Mouse (Mus musculus): ENCODE results near the gene Trib2. TPM values are rescaled to one million over a fixed set of nuclear protein-coding genes. Genes with fewer than 3 reads are reported as not detected.
A peak's percentile ranks its signal among the peaks of the same experiment; 100 is the strongest.

Gene Trib2
- polyA plus RNA-seq, 1 experiment from 2014 or later = 2.8 TPM

DNA sequence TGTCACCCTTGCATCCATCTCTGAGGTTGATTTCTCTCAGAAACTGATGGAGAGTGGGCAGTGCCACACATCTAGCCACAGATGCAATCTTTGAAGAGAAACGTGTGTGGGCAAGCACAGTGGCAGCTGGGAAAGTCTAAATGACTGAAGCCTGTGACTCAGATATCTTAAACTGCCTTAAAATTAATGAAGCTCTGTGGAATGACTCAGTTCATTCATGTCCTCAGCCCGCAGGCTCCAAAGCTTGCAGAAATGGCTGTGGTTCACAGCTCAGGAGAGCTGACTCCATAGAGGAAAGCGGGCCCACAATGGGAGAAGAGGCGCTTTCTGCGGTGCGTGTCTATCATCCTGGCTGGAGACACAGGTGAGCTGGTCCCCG is 15.9 kb upstream of the Trib2 start:
- ATAC-seq (ENCODE audit: low read depth) (no peak), DNase-seq (no peak)
- H3K9ac ChIP-seq = no peak overlapping the region
- H3K4me1 ChIP-seq (replicated peaks) = no peaks in the 10 kb centered on the region
- no peaks in the 10 kb centered on the region for H3K9me3 ChIP-seq (replicated peaks)
- H3K36me3 ChIP-seq = no peaks in the 10 kb centered on the region
- H3K27ac ChIP-seq = no peak overlapping the region
- 80% methylated on average over 7 of the region's 7 CpGs for WGBS (ENCODE audit: insufficient replicate concordance)
- H3K4me3 ChIP-seq (replicated peaks) = no peak overlapping the region
- no peak overlapping the region for H3K4me2 ChIP-seq
- no peaks in the 10 kb centered on the region for H3K27me3 ChIP-seq

DNA sequence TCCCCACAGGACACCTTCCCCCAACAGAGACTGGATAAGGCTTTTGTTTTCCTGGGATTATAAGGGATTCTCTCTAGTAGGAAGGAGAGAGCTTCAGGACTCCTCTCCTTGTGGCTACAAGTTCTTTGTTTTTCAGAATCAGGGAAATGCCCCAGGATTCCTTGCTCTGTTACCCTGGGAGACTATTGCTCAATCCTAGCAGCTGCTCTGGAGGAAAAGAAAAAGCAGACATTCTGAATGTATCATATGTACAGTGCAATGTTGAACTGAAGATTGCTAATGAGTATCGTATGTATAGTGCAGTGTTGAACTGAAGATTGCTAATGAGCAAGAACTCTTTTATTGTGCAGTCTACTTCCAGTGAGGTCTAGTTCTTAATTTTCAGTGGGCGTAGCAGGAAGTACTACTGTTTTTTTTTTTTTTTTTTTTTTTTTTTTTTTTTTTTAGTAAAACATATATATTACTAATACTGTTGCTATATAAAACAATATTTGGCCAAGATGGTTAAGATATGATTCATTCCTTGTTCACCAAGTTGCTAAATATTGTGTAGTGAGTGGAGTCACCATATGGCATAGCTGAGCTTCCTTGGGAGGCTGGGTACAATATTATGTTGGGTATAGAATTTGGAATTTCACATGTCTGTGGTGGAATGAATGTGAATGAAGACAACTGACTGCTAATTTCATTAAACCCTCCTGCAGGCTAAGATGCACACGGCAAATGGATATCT is 15.4 kb upstream of the Trib2 start:
- Histone ChIP-seq H3K9ac (no peak overlapping the region), H3K4me2 (no peak overlapping the region), H3K9me3 (replicated peaks) (no peaks in the 10 kb centered on the region), H3K27me3 (no peaks in the 10 kb centered on the region), H3K4me3 (replicated peaks) (no peak overlapping the region), H3K36me3 (no peaks in the 10 kb centered on the region), H3K27ac (no peak overlapping the region), H3K4me1 (replicated peaks) (no peaks in the 10 kb centered on the region)
- no peak for DNase-seq
- ATAC-seq (ENCODE audit: low read depth) = no peak
- 64% methylated on average over 3 of the region's 3 CpGs for WGBS (ENCODE audit: insufficient replicate concordance)

DNA sequence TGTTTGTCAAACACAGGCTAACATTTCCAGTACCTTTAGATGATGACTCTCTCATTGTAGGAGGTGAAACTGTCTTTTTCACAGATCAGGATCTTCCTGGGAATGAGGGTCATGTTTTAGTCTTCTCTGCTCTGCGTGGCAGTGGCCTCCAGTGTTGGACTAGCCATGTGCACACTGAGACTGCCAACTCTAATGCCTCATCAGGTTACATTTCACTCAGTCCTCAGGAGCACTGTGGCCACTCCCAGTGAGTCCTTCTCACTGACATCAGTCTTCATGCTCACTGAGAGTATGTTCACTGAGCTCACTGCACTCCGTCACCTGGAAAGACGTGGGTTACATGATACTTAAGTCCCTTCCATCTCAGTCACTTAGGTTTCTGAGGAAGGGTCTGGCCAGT is 14.0 kb upstream of the Trib2 start:
- no peak for ATAC-seq (ENCODE audit: low read depth)
- H3K9ac ChIP-seq = no peak overlapping the region
- WGBS (ENCODE audit: insufficient replicate concordance) = 59% methylated on average over 3 of the region's 3 CpGs

DNA sequence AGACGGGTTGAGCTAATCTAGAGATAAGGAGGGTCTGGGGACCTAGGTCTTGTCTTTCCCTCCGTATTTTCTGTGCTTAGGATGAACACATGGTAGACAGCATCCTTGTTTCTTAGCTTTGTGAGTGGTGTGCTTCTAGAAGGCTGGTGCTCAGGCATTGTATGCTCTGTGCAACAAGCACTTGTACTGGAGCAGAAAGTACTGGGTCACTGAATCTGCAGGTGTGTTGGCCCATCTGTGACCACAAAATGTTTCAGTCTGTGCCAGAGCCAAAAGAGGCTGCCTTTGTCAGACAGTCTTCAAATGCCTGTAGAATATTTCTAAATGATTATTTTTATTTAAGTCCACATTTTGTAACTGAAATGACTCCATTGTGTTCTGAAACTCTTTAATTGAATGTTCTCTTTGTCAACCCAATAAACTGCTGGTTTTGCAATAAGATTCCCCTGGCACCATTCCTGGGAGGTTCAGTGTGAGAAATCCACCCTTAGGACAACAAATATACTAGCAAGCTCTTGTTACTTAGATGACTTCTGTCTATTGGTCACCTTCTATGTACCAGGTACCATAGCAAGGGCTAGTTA is 12.2 kb upstream of the Trib2 start:
- Histone ChIP-seq H3K9ac (no peak overlapping the region), H3K27me3 (no peaks in the 10 kb centered on the region), H3K4me3 (replicated peaks) (no peak overlapping the region), H3K4me1 (replicated peaks) (no peaks in the 10 kb centered on the region), H3K36me3 (no peaks in the 10 kb centered on the region), H3K4me2 (no peak overlapping the region), H3K9me3 (replicated peaks) (no peaks in the 10 kb centered on the region), H3K27ac (no peak overlapping the region)
- WGBS (ENCODE audit: insufficient replicate concordance) = 18% methylated on average over 2 of the region's 2 CpGs
- no peak for DNase-seq
- ATAC-seq (ENCODE audit: low read depth) = no peak

More for the DNA sequence above, 14.0 kb upstream of the Trib2 start:
- Histone ChIP-seq H3K36me3 (no peaks in the 10 kb centered on the region), H3K4me1 (replicated peaks) (no peaks in the 10 kb centered on the region), H3K27me3 (no peaks in the 10 kb centered on the region), H3K27ac (no peak overlapping the region), H3K9me3 (replicated peaks) (no peaks in the 10 kb centered on the region), H3K4me2 (no peak overlapping the region), H3K4me3 (replicated peaks) (no peak overlapping the region)
- DNase-seq = no peak

DNA sequence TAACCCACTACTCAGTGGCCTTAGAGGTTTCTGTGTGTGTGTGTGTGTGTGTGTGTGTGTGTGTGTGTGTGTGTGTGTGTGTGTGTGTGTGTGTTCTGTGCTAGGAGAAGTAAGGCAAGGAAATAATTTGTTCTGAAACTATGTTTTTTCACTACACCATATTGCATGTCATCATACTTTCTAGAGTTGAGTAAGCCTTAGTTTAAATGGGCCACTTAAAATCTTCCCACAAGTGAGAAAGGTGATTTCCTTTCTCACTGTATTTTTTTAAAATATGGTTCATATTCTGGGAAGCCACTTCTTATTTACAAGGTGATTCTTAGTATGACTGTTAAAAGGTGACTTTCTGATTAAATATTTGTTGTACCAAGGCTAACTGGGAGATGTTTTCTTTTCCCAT is 4.3 kb upstream of the Trib2 start:
- Histone ChIP-seq H3K4me2 (no peak overlapping the region), H3K9me3 (replicated peaks) (no peaks in the 10 kb centered on the region), H3K36me3 (no peaks in the 10 kb centered on the region), H3K27me3 (peaks cover 21% of the 10 kb centered on the region), H3K4me1 (replicated peaks) (peaks cover 6% of the 10 kb centered on the region; the same call in 1 of the 2 replicates), H3K9ac (no peak overlapping the region), H3K4me3 (replicated peaks) (no peak overlapping the region), H3K27ac (no peak overlapping the region)
- ATAC-seq (ENCODE audit: low read depth) (no peak), DNase-seq (no peak)

DNA sequence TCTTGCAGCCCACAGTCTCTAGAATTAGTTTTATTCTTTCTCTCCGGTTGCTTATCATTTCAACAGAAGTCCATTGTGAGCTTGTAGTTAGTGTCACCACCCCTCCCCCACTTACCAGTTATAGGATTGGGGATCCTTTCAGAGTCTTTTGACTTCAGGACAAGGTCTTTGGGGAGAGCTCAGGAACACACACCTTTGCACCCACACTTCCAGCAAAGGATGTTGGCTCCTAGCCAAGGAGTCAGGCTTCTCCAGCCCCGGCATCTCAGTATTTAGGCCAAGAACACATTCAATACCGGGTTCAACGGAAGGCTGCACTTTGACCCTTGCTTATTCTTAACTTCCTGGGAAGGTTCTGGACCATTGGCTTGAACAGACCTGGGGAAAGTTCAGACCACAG is 643 bp upstream of the Trib2 start:
- Histone ChIP-seq H3K4me2 (peak overlapping the region; percentile 88), H3K9ac (peak overlapping the region; percentile 51), H3K27ac (no peak overlapping the region), H3K36me3 (no peaks in the 10 kb centered on the region), H3K4me3 (replicated peaks) (peak overlapping the region; percentile 67), H3K27me3 (peaks cover 54% of the 10 kb centered on the region), H3K9me3 (replicated peaks) (no peaks in the 10 kb centered on the region), H3K4me1 (replicated peaks) (peaks cover 19% of the 10 kb centered on the region)
- DNase-seq (no peak), ATAC-seq (ENCODE audit: low read depth) (no peak)
- 44% methylated on average over 4 of the region's 4 CpGs for WGBS (ENCODE audit: insufficient replicate concordance)

DNA sequence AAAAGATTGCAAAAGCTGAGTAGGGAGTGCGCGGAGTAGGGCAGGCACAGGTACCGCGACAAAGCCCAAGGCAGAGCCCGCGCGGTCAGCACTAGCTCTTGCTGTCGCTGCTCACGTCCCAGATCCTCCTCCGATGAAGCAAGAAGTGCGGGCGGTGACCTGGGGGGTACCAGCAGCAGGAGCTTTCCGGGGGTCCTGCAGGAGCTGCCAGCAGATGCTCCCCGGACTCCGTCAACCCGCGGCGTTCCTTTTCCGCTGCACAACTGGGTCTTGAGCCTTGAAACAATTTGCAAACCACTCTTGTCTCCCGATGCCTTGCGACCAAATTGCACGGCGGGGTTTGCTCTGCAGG is 492 bp downstream of the Trib2 start:
- Histone ChIP-seq H3K9ac (peak overlapping the region; percentile 68), H3K4me1 (replicated peaks) (peaks cover 27% of the 10 kb centered on the region), H3K4me3 (replicated peaks) (peak overlapping the region; percentile 67), H3K9me3 (replicated peaks) (no peaks in the 10 kb centered on the region), H3K27ac (peak overlapping the region; percentile 23; the same call in 1 of the 2 replicates), H3K4me2 (peak overlapping the region; percentile 88), H3K36me3 (no peaks in the 10 kb centered on the region), H3K27me3 (peaks cover 54% of the 10 kb centered on the region)
- peak; percentile 24 for DNase-seq
- WGBS (ENCODE audit: insufficient replicate concordance) = under 1% methylated on average over 23 of the region's 23 CpGs
- no peak for ATAC-seq (ENCODE audit: low read depth)

DNA sequence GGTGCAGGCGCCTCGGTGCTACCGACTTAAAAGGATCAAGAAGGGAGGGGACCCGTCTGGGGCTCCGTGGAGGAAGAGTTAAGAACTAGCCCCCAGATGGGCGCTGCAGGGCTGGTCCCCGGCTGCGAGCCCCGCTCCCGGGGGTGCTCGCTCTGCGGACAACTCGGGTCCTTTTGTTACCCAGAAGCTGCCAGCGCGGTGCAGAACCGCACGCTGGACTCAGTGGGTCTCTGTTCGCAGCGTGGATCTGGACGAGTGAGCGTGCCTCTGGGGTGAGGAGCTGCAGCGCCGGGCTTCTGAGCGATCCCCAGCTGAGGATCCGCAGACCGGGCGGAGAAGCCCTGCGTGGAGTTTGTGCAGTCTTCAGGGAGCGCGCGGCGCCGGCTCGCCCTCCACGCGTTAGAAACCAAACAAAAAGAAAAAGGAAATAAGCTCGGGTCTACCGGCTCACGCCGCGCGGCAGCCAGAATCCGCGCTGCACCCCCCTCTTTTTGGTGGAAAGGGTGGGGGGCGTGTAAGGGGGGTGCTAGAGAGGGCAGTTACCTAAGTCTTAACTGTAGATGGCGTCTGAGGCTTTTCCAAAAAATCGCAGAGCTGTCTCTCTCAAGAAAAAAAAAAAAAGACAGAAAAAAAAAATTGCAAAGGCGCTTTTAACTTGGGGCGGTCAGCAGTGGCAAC is 1.0 kb downstream of the Trib2 start:
- Histone ChIP-seq H3K4me1 (replicated peaks) (peaks cover 28% of the 10 kb centered on the region), H3K4me3 (replicated peaks) (peak overlapping the region; percentile 67), H3K36me3 (no peaks in the 10 kb centered on the region), H3K4me2 (peak overlapping the region; percentile 88), H3K9me3 (replicated peaks) (no peaks in the 10 kb centered on the region), H3K27ac (no peak overlapping the region; the same call in 1 of the 2 replicates), H3K27me3 (peaks cover 54% of the 10 kb centered on the region), H3K9ac (peak overlapping the region; percentile 68)
- ATAC-seq (ENCODE audit: low read depth) = no peak
- 0% methylated on average over 49 of the region's 49 CpGs for WGBS (ENCODE audit: insufficient replicate concordance)
- DNase-seq = peak; percentile 10

DNA sequence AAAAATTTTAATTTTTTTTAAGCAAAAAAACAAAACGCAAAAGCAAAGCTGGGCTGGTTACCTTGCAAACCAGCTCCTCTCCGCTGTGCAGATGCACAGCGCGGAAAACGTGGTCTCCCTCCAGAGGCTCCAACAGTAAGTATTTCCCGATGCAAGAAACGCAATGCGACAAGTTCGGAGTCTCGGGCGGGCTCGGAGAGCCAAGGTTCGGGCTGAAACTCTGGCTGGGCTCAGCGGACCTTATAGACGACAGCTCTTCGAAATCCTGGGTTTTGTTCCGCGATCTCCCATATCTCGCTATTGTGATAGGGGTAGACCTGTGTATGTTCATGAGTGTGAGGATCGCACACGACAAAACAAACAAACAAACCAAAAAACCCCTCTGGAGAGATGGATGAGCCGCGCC is 1.5 kb downstream of the Trib2 start:
- DNase-seq = no peak
- Histone ChIP-seq H3K9me3 (replicated peaks) (no peaks in the 10 kb centered on the region), H3K27ac (no peak overlapping the region), H3K9ac (peak overlapping the region; percentile 68), H3K27me3 (peaks cover 54% of the 10 kb centered on the region), H3K4me3 (replicated peaks) (peak overlapping the region; percentile 67), H3K4me2 (peak overlapping the region; percentile 88), H3K4me1 (replicated peaks) (peaks cover 28% of the 10 kb centered on the region), H3K36me3 (no peaks in the 10 kb centered on the region)
- no peak for ATAC-seq (ENCODE audit: low read depth)
- WGBS (ENCODE audit: insufficient replicate concordance) = under 1% methylated on average over 23 of the region's 23 CpGs

DNA sequence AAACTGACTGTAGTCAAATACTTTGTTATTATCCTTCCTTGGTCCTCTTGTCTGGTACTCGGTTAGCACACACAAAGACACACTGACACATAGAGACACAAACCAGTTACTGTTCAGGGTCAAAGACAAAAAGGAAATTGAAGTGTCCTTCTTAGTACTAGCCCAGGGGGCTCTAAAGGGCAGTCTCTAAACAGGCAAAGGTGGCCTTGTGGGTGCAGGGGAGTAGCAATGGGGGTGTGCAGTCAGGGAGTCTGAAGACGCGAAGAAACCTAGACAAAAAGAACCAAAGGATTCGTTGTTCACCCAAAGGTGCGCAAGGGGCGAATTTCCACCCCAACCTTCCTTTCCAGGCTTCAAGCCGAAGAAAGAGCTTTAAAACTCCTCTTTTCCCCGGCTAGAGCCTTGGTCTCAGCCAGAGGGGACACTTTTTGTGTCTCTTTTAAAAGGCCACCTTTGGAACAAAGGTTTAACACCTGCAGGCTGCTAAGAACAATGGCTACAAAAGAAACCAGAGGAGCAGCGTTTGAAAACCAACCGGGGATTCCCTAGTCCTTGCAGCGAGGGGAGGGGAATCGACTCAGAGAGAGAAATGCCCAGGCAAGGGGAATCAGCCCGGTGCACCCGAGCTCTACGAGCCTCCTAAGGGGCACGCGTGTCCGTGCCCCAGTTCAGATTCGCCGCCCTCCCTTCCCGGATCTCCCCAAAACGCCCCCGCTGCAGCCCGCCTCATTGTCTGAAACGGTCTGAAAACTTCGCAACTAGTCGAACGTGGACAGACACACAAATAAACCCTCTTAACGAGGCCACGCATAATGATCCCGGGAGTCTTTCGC is 2.3 kb downstream of the Trib2 start:
- peaks cover 54% of the 10 kb centered on the region for H3K27me3 ChIP-seq
- H3K4me3 ChIP-seq (replicated peaks) = peak overlapping the region; percentile 67
- under 1% methylated on average over 32 of the region's 32 CpGs for WGBS (ENCODE audit: insufficient replicate concordance)
- H3K9ac ChIP-seq = peak overlapping the region; percentile 68
- no peak overlapping the region for H3K27ac ChIP-seq
- ATAC-seq (ENCODE audit: low read depth) = no peak
- peak overlapping the region; percentile 88 for H3K4me2 ChIP-seq
- H3K36me3 ChIP-seq = no peaks in the 10 kb centered on the region; the same call in 1 of the 2 replicates
- H3K9me3 ChIP-seq (replicated peaks) = no peaks in the 10 kb centered on the region
- H3K4me1 ChIP-seq (replicated peaks) = peaks cover 28% of the 10 kb centered on the region
- no peak for DNase-seq

DNA sequence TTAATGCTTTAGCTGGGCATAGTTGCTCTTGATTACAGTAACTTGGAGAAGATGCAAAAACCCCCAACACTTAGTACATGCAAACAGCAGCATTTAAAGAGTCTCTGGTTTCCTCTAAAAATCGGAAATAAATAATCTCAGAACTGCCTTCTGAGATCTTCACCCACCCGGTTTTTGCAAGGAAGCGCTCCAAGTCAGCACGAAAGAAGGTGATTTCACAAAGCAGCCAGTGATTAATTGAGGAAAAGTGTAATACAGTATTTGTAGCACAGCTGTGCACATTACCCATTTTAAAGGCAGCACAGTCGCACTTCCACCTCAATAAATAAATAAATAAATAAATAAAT is 2.9 kb downstream of the Trib2 start:
- peaks cover 54% of the 10 kb centered on the region for H3K27me3 ChIP-seq
- 24% methylated on average over 5 of the region's 5 CpGs for WGBS (ENCODE audit: insufficient replicate concordance)
- H3K4me3 ChIP-seq (replicated peaks) = peak overlapping the region; percentile 67; the same call in 1 of the 2 replicates
- H3K27ac ChIP-seq = no peak overlapping the region
- H3K4me1 ChIP-seq (replicated peaks) = peaks cover 28% of the 10 kb centered on the region
- no peaks in the 10 kb centered on the region; the same call in 1 of the 2 replicates for H3K36me3 ChIP-seq
- peak overlapping the region; percentile 88 for H3K4me2 ChIP-seq
- H3K9ac ChIP-seq = peak overlapping the region; percentile 5; the same call in 1 of the 2 replicates
- H3K9me3 ChIP-seq (replicated peaks) = no peaks in the 10 kb centered on the region
- DNase-seq = no peak
- ATAC-seq (ENCODE audit: low read depth) = no peak
